Mouse (Mus musculus): Measurements from ENCODE around the gene Chac1.

Chac1 gene

GRCm38 (mm10) chr2:119327942-119328526 lies 23.0 kb upstream of the Chac1 start:
- DNase-seq, result no peak

- DNase-seq, result no peak
Measured at GRCm38 (mm10) chr2:119328546-119328945, 22.5 kb upstream of the Chac1 start.

- no peak for DNase-seq
Measured at GRCm38 (mm10) chr2:119329123-119329817, 21.8 kb upstream of the Chac1 start.

- DNase-seq, result no peak
Measured at GRCm38 (mm10) chr2:119330795-119331194, 20.2 kb upstream of the Chac1 start.

GRCm38 (mm10) chr2:119332177-119332661 lies 18.8 kb upstream of the Chac1 start:
- no peak for DNase-seq

- DNase-seq, result no peak
Measured at GRCm38 (mm10) chr2:119334135-119334534, 16.9 kb upstream of the Chac1 start.

GRCm38 (mm10) chr2:119334964-119335525 lies 16.0 kb upstream of the Chac1 start:
- no peak for DNase-seq

GRCm38 (mm10) chr2:119335535-119335934 lies 15.5 kb upstream of the Chac1 start:
- no peak for DNase-seq

GRCm38 (mm10) chr2:119336002-119336401 lies 15.0 kb upstream of the Chac1 start:
- DNase-seq, result no peak

- no peak for DNase-seq
Measured at GRCm38 (mm10) chr2:119336470-119336869, 14.6 kb upstream of the Chac1 start.

GRCm38 (mm10) chr2:119337425-119338265 lies 13.4 kb upstream of the Chac1 start:
- DNase-seq, result peak; percentile 95

- no peak for DNase-seq
Measured at GRCm38 (mm10) chr2:119344537-119345138, 6.4 kb upstream of the Chac1 start.

GRCm38 (mm10) chr2:119353707-119354106 lies 2.7 kb downstream of the Chac1 start:
- DNase-seq, result no peak

- DNase-seq, result no peak
Measured at GRCm38 (mm10) chr2:119355089-119355488, 4.1 kb downstream of the Chac1 start.

GRCm38 (mm10) chr2:119355651-119356050 lies 4.6 kb downstream of the Chac1 start:
- DNase-seq, result no peak

- DNase-seq, result no peak
Measured at GRCm38 (mm10) chr2:119356310-119356709, 5.3 kb downstream of the Chac1 start.

GRCm38 (mm10) chr2:119356805-119357204 lies 5.8 kb downstream of the Chac1 start:
- no peak for DNase-seq

GRCm38 (mm10) chr2:119358249-119358648 lies 7.2 kb downstream of the Chac1 start:
- DNase-seq, result no peak

GRCm38 (mm10) chr2:119359721-119360291 lies 8.8 kb downstream of the Chac1 start:
- no peak for DNase-seq

- peak; percentile 45 for DNase-seq
Measured at GRCm38 (mm10) chr2:119364969-119365368, 13.9 kb downstream of the Chac1 start.

GRCm38 (mm10) chr2:119367346-119367745 lies 16.3 kb downstream of the Chac1 start:
- no peak for DNase-seq

GRCm38 (mm10) chr2:119370116-119370515 lies 19.1 kb downstream of the Chac1 start:
- peak; percentile 19 for DNase-seq

Measured in lung, postnatal 10 days (tissue).